Mouse (Mus musculus) gastrocnemius, adult 2 months (tissue): ENCODE results near the gene Zbp1. TPM values are rescaled to one million over a fixed set of nuclear protein-coding genes. Genes with fewer than 3 reads are reported as not detected.
A peak's percentile ranks its signal among the peaks of the same experiment; 100 is the strongest.

ENCODE experiments used
- DNase-seq: peaks from one replicate; pipeline ENCODE4 v3.0.0; 2022
- H3K27ac ChIP-seq: fragments of 200-600 bp; 2 replicates; pipeline ENCODE4 v1.8.1; 2022; ENCODE audit warnings: mild to moderate bottlenecking
- H3K4me3 ChIP-seq: fragments of 200-600 bp; 2 replicates; pipeline ENCODE4 v1.8.1; 2022; ENCODE audit warnings: mild to moderate bottlenecking, moderate library complexity
- CTCF ChIP-seq: fragments of 200-600 bp; IDR thresholded peaks from 2 replicates; pipeline ENCODE4 v1.8.1; 2022; ENCODE audit warnings: antibody characterized with exemption, mild to moderate bottlenecking, moderate library complexity
- intact Hi-C: fragments of 180-260 bp; cut with DNase I; formaldehyde crosslinking; loops from one replicate; pipeline ENCODE4 v1.15.1; 2025
- total RNA-seq, 2 experiments: library from RNA; stranded (reverse); gene quantifications; 2 replicates each; pipeline ENCODE4 v1.2.3; 2021

The Zbp1 gene
- total RNA-seq, 2 experiments from 2014 or later: not detected

- Histone ChIP-seq H3K27ac (no peak overlapping the region; the same call in 1 of the 2 replicates), H3K4me3 (no peak overlapping the region)
- intact Hi-C loops: loop anchor here (1.0 to 5.0 kb wide), 3 partner anchors 13 to 65 kb away; partner anchors contain the start of gene Pmepa1
- no peak for TF ChIP-seq CTCF
- peak; percentile 86 for DNase-seq
Measured at GRCm38 (mm10) chr2:173243616-173244015, 24.9 kb upstream of the Zbp1 start.

DNA sequence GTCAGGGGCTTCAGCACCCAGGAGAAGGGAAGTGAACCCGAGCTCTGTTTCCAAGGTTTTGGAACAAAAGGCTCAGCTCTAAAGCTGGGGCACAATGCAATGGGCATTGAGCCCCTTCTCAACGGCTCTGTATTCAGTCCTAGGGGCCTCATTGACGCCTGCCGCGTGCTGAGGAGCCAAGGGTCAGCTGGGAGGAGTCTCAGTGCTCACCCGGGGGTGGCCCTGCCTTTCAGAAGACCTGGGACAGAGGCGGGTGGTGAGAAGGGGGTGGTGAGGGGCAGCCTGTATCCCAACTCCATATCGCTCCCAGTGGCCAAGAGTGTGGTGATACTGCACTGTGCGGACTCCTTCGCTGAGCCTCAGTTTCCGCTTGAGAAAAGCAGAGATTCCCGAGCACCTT lies 24.2 kb upstream of the Zbp1 start:
- intact Hi-C loops: loop anchor here (1.0 to 5.0 kb wide), 3 partner anchors 14 to 65 kb away; partner anchors contain the start of gene Pmepa1
- DNase-seq: no peak
- no peak for TF ChIP-seq CTCF
- H3K4me3 ChIP-seq: no peak overlapping the region
- H3K27ac ChIP-seq: no peak overlapping the region

- no peak for DNase-seq
- intact Hi-C loops: loop anchor here (5.0 kb wide), 1 partner anchor 37 kb away; the partner anchor contains the start of gene Pmepa1
- Histone ChIP-seq H3K4me3 (no peak overlapping the region), H3K27ac (no peak overlapping the region)
- TF ChIP-seq CTCF: no peak
Measured at GRCm38 (mm10) chr2:173240738-173241137, 22.0 kb upstream of the Zbp1 start.

GRCm38 (mm10) chr2:173238522-173238921 lies 19.8 kb upstream of the Zbp1 start:
- TF ChIP-seq CTCF: no peak
- intact Hi-C loops: no loop called here
- Histone ChIP-seq H3K27ac (no peak overlapping the region), H3K4me3 (no peak overlapping the region)
- no peak for DNase-seq

DNA sequence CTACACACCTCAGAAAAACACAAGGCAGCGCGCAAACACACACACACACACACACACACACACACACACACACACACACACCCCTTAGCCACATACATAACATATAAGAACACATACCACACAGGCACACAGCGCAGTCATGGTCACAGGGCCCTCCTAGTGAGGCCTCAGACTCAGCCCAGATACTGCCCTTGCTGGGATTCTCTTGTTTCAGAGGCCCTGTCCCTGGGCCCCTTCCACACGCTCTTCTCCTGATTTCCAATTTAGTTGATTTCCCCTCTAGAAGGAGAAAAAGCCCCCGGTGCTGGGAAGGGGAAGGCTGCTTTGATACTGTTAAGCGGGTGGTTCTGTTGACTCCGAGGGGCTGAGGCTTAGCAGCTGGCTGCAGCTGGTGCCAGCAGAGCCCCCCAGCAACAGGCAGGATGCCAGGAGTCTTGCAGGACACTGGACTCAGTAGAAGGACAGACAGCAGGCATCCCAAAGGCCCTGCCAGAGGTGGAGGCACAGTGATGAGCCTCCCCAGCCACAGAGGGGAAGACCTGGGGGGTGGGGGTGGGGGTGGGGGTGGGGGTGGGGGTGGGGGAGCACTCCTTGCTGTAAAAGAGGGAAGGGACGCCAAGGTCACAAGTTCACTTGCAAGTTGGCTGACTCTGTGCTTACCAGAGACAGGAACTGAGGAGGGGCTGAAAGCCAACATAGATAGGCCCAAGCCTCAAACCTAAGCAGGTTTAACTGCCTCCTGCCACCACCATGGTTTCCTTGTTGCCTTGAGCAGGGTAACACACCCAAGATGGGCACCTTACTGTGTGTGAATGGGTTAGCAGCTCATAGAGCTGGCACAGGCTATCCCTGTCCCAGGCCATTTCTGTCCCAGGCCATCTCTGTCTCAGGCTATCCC lies 17.0 kb upstream of the Zbp1 start:
- DNase-seq: no peak
- H3K27ac ChIP-seq: no peak overlapping the region

DNA sequence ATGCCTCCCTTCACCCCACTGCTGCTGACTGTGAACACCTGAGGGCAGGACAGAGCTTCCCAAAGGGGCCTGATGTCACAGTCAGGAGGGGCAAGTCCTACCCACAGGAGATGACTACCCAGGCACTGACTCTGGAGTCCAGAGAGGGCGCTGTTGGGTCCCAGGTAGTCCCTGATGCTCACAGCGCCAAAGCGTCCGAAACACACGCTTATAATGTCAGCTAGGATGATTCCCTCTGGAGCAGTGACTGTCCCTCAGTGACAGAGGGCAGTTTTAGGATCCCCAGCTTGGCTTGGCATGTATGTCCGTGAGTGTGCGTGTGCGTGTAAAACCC lies 14.0 kb upstream of the Zbp1 start:
- Histone ChIP-seq H3K4me3 (no peak overlapping the region), H3K27ac (no peak overlapping the region)
- TF ChIP-seq CTCF: peak; percentile 18; the same call in 1 of the 2 replicates
- no peak for DNase-seq
- intact Hi-C loops: no loop called here

More for the DNA sequence above, 17.0 kb upstream of the Zbp1 start:
- intact Hi-C loops: no loop called here
- H3K4me3 ChIP-seq: no peak overlapping the region
- TF ChIP-seq CTCF: no peak

DNA sequence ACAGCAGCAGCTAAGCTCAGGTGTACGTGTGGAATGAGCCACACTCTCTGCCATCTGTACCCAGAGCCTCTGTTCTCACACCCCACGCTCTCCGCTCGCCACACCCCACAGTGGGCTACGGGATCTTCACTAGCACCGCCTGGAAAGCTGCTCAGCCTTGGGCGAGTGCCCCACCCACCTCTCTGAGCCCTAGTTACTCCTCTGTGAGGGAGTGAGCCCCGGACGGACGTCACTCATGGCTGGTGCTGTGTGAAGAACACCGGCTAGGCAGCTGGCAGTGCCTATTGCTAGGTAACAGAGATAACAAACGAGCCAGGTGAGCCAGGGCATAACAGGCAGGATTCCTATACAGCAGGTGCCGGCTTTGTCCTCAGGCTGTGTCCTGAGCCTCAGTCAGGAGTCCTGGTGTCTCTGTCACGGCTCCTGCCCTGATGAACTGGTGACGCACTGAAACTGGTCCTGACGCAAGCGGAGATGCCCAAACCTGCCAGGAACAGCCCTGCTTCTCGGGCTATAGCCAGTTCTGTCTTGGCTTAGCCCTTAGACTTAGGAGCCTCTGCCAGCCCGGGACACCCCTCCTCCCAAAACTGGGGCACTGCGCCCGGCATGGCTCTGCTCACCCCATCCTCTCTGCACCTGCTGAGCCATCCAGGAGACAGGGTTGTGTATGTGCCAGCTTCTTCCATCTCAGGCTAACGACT lies 13.5 kb upstream of the Zbp1 start:
- TF ChIP-seq CTCF: no peak
- H3K4me3 ChIP-seq: no peak overlapping the region
- no peak overlapping the region for H3K27ac ChIP-seq
- intact Hi-C loops: no loop called here
- peak; percentile 42 for DNase-seq

DNA sequence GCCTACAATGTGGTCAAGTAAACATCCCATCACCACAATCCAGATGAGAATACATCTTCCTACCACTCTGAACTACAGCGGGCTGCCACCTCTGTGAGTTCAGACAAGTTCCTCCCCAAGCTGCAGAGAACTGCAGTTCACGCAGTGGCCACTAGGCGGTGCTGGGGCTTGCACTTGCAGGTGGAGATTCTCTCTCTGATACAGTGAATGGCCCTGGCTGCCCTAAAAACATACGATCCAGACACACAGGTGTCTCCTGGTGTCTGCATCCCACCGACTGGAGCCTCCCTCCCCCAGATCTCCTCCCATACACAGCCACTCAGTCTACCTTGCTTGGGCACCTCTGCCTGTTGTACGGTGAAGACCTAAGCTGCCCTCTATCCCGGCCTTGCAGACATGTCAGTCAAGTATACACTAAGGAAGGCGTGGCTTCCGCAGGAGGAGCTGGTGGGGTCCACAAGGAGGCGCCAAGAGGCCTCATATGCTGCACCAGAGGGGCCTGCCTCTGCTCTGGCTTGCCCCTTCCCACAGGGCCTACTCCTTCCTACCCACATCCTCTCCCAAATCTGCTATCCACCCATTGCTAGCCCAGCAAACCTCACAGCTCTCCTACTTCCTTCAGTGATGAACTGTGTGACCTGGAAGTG lies 11.0 kb upstream of the Zbp1 start:
- DNase-seq: peak; percentile 92
- no peak overlapping the region for H3K27ac ChIP-seq
- intact Hi-C loops: loop anchor here (2.0 kb wide), 2 partner anchors 223 to 317 kb away; no protein-coding TSS in a partner anchor
- no peak overlapping the region for H3K4me3 ChIP-seq
- peak; percentile 98 for TF ChIP-seq CTCF

DNA sequence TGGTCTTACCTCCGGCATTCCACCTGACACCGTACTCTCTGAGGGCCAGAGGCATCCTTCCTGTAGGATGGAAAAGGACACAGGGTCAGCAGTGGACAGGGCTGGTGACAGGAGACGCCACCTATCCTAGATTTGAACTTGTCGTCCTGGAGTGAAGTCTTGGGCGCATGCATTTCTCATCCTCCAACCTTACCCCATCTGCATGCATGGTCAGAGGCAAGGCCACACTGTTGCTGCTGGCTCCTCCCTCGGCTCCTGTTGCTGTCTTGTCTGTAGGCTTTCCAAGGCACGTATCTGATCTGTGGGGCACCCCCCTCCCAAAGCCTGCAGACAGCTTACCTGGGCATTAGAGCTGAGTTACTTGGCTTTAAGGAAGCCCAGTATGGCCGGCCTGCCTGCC lies 9.8 kb upstream of the Zbp1 start:
- DNase-seq: no peak
- intact Hi-C loops: loop anchor here (2.0 kb wide), 1 partner anchor 224 kb away; no protein-coding TSS in a partner anchor
- Histone ChIP-seq H3K4me3 (no peak overlapping the region), H3K27ac (no peak overlapping the region)
- no peak for TF ChIP-seq CTCF

GRCm38 (mm10) chr2:173226792-173227191 lies 8.1 kb upstream of the Zbp1 start:
- intact Hi-C loops: no loop called here
- Histone ChIP-seq H3K4me3 (no peak overlapping the region), H3K27ac (no peak overlapping the region)
- no peak for DNase-seq
- TF ChIP-seq CTCF: no peak

DNA sequence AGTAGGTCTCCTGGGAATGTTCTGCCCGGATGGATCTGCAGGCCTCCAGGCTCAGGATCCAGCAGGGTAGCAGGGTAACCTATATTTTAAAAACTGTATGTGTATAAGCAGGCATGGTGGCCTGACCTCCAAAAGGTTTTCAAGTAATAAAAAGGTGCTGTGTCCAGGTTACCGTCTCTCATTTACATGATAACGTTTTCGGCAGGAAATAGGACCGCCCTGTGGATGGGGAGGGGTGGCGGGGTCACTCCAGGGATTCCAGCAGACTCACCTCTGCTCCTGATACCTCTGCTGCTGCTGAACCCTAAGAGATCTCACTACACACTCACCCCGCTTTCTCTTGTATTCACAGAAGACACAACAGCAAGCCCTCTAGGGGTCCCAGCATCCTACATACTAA lies 7.2 kb upstream of the Zbp1 start:
- no peak overlapping the region for H3K27ac ChIP-seq
- intact Hi-C loops: no loop called here
- DNase-seq: no peak
- no peak overlapping the region for H3K4me3 ChIP-seq
- no peak for TF ChIP-seq CTCF

GRCm38 (mm10) chr2:173224832-173225231 lies 6.1 kb upstream of the Zbp1 start:
- DNase-seq: no peak
- H3K4me3 ChIP-seq: no peak overlapping the region
- no peak for TF ChIP-seq CTCF
- intact Hi-C loops: no loop called here
- no peak overlapping the region for H3K27ac ChIP-seq

DNA sequence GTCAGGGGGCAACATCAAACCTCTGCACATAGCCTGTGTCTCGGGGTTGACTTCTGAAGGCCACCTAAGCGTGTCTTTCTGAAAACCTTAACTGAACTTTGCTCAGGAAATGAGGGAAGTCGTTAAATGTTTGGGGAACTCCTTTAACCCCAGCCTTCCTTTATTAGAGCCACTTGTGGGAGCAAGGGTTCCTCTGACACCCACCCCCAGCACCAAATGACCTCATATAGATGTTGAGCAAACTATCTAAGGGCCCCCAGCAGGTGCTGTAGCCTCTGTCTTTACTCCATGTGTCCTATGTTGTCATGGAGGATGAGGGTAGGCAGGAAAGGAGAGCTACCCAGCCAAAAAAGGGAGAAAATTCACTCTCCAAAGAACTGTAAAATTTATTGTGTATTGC lies 5.4 kb upstream of the Zbp1 start:
- intact Hi-C loops: no loop called here
- no peak for DNase-seq
- Histone ChIP-seq H3K27ac (no peak overlapping the region), H3K4me3 (no peak overlapping the region)
- no peak for TF ChIP-seq CTCF
